ENCODE assay signal across 8 mouse cellular contexts in genomic region chr10:128179989-128180388, GRCm38 (mm10). TPM values are rescaled to one million over a fixed set of nuclear protein-coding genes. Genes with fewer than 3 reads are reported as not detected.
A peak's percentile ranks its signal among the peaks of the same experiment; 100 is the strongest.
DNase-seq lines count a peak whose midpoint lies in the region; ATAC-seq and TF ChIP-seq lines count a peak whose summit lies in the region.

Rbms2 (minus strand) TSS chr10:128180297.

- H3K27ac ChIP-seq in midbrain, embryonic 11.5 days (ENCODE audit: low read depth, low read length): no peak within 1 kb of the TSS; the same call in 1 of the 2 replicates
- H3K27ac ChIP-seq in midbrain, embryonic 14.5 days (replicated peaks; ENCODE audit: low read depth, low read length): no peak within 1 kb of the TSS
- H3K27ac ChIP-seq in heart, embryonic 15.5 days: peak within 1 kb of the TSS; percentile 74
- H3K27ac ChIP-seq in lung, postnatal 0 days (ENCODE audit: low read length): peak within 1 kb of the TSS; percentile 78

- H3K4me3 ChIP-seq in midbrain, embryonic 11.5 days (ENCODE audit: low read depth, low read length): no peak within 1 kb of the TSS
- no peak within 1 kb of the TSS for H3K4me3 ChIP-seq in midbrain, embryonic 14.5 days (replicated peaks; ENCODE audit: low read depth, low read length)
- H3K4me3 ChIP-seq in heart, embryonic 15.5 days: peak within 1 kb of the TSS; percentile 39
- H3K4me3 ChIP-seq in lung, postnatal 0 days (ENCODE audit: low read depth, low read length): peak within 1 kb of the TSS; percentile 33

- H3K27me3 ChIP-seq in midbrain, embryonic 11.5 days (ENCODE audit: control insufficient read depth, insufficient read depth, low read length): no peaks in the 10 kb centered on the region
- no peaks in the 10 kb centered on the region for H3K27me3 ChIP-seq in midbrain, embryonic 14.5 days (ENCODE audit: control insufficient read depth, insufficient read depth, low read length)
- no peaks in the 10 kb centered on the region for H3K27me3 ChIP-seq in heart, embryonic 15.5 days
- H3K27me3 ChIP-seq in lung, postnatal 0 days (replicated peaks; ENCODE audit: insufficient read depth, low read length): no peaks in the 10 kb centered on the region

- H3K4me2 ChIP-seq in midbrain, embryonic 11.5 days: no peak within 1 kb of the TSS; the same call in 1 of the 2 replicates
- H3K4me2 ChIP-seq in midbrain, embryonic 14.5 days (ENCODE audit: low read length): no peak within 1 kb of the TSS
- H3K4me2 ChIP-seq in heart, embryonic 15.5 days: peak within 1 kb of the TSS; percentile 51
- peak within 1 kb of the TSS; percentile 49 for H3K4me2 ChIP-seq in lung, postnatal 0 days (replicated peaks; ENCODE audit: low read depth, low read length)

- H3K9ac ChIP-seq in midbrain, embryonic 11.5 days (ENCODE audit: low read length): peak within 1 kb of the TSS; percentile 54
- no peak within 1 kb of the TSS for H3K9ac ChIP-seq in midbrain, embryonic 14.5 days (replicated peaks; ENCODE audit: low read length)
- peak within 1 kb of the TSS; percentile 37 for H3K9ac ChIP-seq in heart, embryonic 15.5 days
- peak within 1 kb of the TSS; percentile 24; the same call in 1 of the 2 replicates for H3K9ac ChIP-seq in lung, postnatal 0 days (replicated peaks; ENCODE audit: low read depth)

- 6% methylated on average over 6 of the region's 6 CpGs for WGBS in midbrain, embryonic 11.5 days
- WGBS in midbrain, embryonic 14.5 days: 8% methylated on average over 6 of the region's 6 CpGs
- 4% methylated on average over 6 of the region's 6 CpGs for WGBS in heart, embryonic 15.5 days
- WGBS in lung, postnatal 0 days: 2% methylated on average over 6 of the region's 6 CpGs

- no peak for ATAC-seq in midbrain, embryonic 11.5 days (ENCODE audit: low FRiP score)
- no peak for ATAC-seq in midbrain, embryonic 14.5 days (ENCODE audit: low FRiP score, low TSS enrichment)
- peak; percentile 58 for ATAC-seq in heart, embryonic 15.5 days (replicated peaks; ENCODE audit: insufficient number of reproducible peaks, insufficient read depth, low FRiP score, low read depth)
- peak; percentile 61 for ATAC-seq in lung, postnatal 0 days

- peak; percentile 82 for DNase-seq in midbrain, embryonic 11.5 days (ENCODE audit: low spot score, missing footprints)
- no peak for DNase-seq in midbrain, embryonic 14.5 days
- DNase-seq in embryo, embryonic 10.5 days (ENCODE audit: low spot score): peak; percentile 44
- DNase-seq in kidney, postnatal 36 days: peak; percentile 58 to 60
- DNase-seq in lung, postnatal 0 days (ENCODE audit: low spot score): peak; percentile 81
- no peak for DNase-seq in c-Kit-positive CD71-positive TER-119-positive erythroid progenitor cells, embryonic 14.5 days (ENCODE audit: low spot score)
- no peak for DNase-seq in retina, postnatal 1 day

- peaks cover 9% of the 10 kb centered on the region for H3K4me1 ChIP-seq in midbrain, embryonic 11.5 days (ENCODE audit: control insufficient read depth, insufficient read depth, low read length)
- H3K4me1 ChIP-seq in midbrain, embryonic 14.5 days (ENCODE audit: control insufficient read depth, insufficient read depth, low read length): peaks cover 10% of the 10 kb centered on the region
- peaks cover 10% of the 10 kb centered on the region for H3K4me1 ChIP-seq in heart, embryonic 15.5 days (replicated peaks)
- H3K4me1 ChIP-seq in lung, postnatal 0 days (ENCODE audit: insufficient read depth, low read depth, low read length): peaks cover 7% of the 10 kb centered on the region; the same call in 1 of the 2 replicates

- peak; percentile 87 for TF ChIP-seq EP300 in lung, postnatal 0 days (IDR thresholded peaks at IDR 0.05)

- no peaks in the 10 kb centered on the region for H3K9me3 ChIP-seq in midbrain, embryonic 11.5 days (ENCODE audit: control insufficient read depth, low read length)
- no peaks in the 10 kb centered on the region for H3K9me3 ChIP-seq in midbrain, embryonic 14.5 days (ENCODE audit: control insufficient read depth, low read length)
- H3K9me3 ChIP-seq in heart, embryonic 15.5 days (replicated peaks): no peaks in the 10 kb centered on the region
- no peaks in the 10 kb centered on the region for H3K9me3 ChIP-seq in lung, postnatal 0 days (ENCODE audit: low read length)

- no peak for TF ChIP-seq CTCF in lung, postnatal 0 days (IDR thresholded peaks at IDR 0.05)

- no peaks in the 10 kb centered on the region for H3K36me3 ChIP-seq in midbrain, embryonic 11.5 days (ENCODE audit: control insufficient read depth, insufficient read depth, low read length)
- no peaks in the 10 kb centered on the region for H3K36me3 ChIP-seq in midbrain, embryonic 14.5 days (ENCODE audit: control insufficient read depth, insufficient read depth, low read length)
- H3K36me3 ChIP-seq in heart, embryonic 15.5 days: no peaks in the 10 kb centered on the region
- no peaks in the 10 kb centered on the region for H3K36me3 ChIP-seq in lung, postnatal 0 days (ENCODE audit: insufficient read depth, low read length)

RNA-seq across cellular contexts. Expression of gene Rbms2, which starts in this region (rescaled TPM):
- polyA plus RNA-seq in midbrain, embryonic 11.5 days (2014; fragmentation: Nextera tagmentation; extraction: Ambion mirVana): 19.7 TPM in 2 replicates
- 5.0 and 7.1 TPM in 2 replicates for polyA plus RNA-seq in midbrain, embryonic 14.5 days (2014; fragmentation: Nextera tagmentation; extraction: Ambion mirVana)
- 33.8 and 38.2 TPM in 2 replicates for polyA plus RNA-seq in heart, embryonic 15.5 days (2015; fragmentation: Nextera tagmentation; extraction: Ambion mirVana)
- polyA plus RNA-seq in lung, postnatal 0 days (2015; fragmentation: Nextera tagmentation; extraction: Ambion mirVana): 26.4 and 28.3 TPM in 2 replicates

Comparison
In these comparisons a context has a peak if more than half of its experiments do, and no peak if none do; other contexts are left out.
1. DNase-seq: peak in midbrain, embryonic 11.5 days (single experiment), embryo, embryonic 10.5 days (single experiment), kidney, postnatal 36 days (2 of 2) and lung, postnatal 0 days (single experiment); none in midbrain, embryonic 14.5 days (single experiment), c-Kit-positive CD71-positive TER-119-positive erythroid progenitor cells, embryonic 14.5 days (single experiment) and retina, postnatal 1 day (single experiment).
2. ATAC-seq: peak in heart, embryonic 15.5 days (single experiment) and lung, postnatal 0 days (single experiment); none in midbrain, embryonic 11.5 days (single experiment) and midbrain, embryonic 14.5 days (single experiment).
3. H3K27ac ChIP-seq: peak in heart, embryonic 15.5 days (single experiment) and lung, postnatal 0 days (single experiment); none in midbrain, embryonic 11.5 days (single experiment) and midbrain, embryonic 14.5 days (single experiment).
4. H3K4me2 ChIP-seq: peak in heart, embryonic 15.5 days (single experiment) and lung, postnatal 0 days (single experiment); none in midbrain, embryonic 11.5 days (single experiment) and midbrain, embryonic 14.5 days (single experiment).
5. H3K4me3 ChIP-seq: peak in heart, embryonic 15.5 days (single experiment) and lung, postnatal 0 days (single experiment); none in midbrain, embryonic 11.5 days (single experiment) and midbrain, embryonic 14.5 days (single experiment).